Mouse (Mus musculus) kidney, embryonic 16.5 days (tissue): ENCODE measurements around the gene Hist1h2bm. TPM values are rescaled to one million over a fixed set of nuclear protein-coding genes. Genes with fewer than 3 reads are reported as not detected.
"Not testable (repeated sequence)": the region's sequence is repeated elsewhere in the genome, so short reads cannot be mapped to it uniquely, and the experiment has no call there.

Source experiments
- ATAC-seq: fragments of 200-750 bp; cut with Nextera tagmentation; 2 replicates; pipeline ENCODE4 v1.8.0; 2017; ENCODE audit warnings: moderate TSS enrichment; ENCODE audit not compliant: low FRiP score, low TSS enrichment
- H3K27ac ChIP-seq: fragments of 300-500 bp; sonication (generic); 2 replicates; pipeline ENCODE4 v1.5.1; 2014; ENCODE audit warnings: low read length
- H3K27me3 ChIP-seq: fragments of 300-500 bp; sonication (generic); 2 replicates; pipeline ENCODE4 v1.6.1; 2014; ENCODE audit warnings: low read length, control low read depth, mixed read lengths; ENCODE audit not compliant: insufficient read depth
- H3K36me3 ChIP-seq: fragments of 300-500 bp; sonication (generic); 2 replicates; pipeline ENCODE4 v1.6.1; 2014; ENCODE audit warnings: low read length, control low read depth, mixed read lengths; ENCODE audit not compliant: insufficient read depth
- H3K4me1 ChIP-seq: fragments of 300-500 bp; sonication (generic); 2 replicates; pipeline ENCODE4 v1.6.1; 2014; ENCODE audit warnings: low read length, control low read depth, mixed read lengths; ENCODE audit not compliant: insufficient read depth
- H3K4me2 ChIP-seq: fragments of 300-500 bp; sonication (generic); replicated peaks from 2 replicates; pipeline ENCODE4 v1.6.1; 2014; ENCODE audit warnings: low read depth, low read length
- H3K4me3 ChIP-seq: fragments of 300-500 bp; sonication (generic); 2 replicates; pipeline ENCODE4 v1.5.1; 2014; ENCODE audit warnings: mild to moderate bottlenecking, low read length
- H3K9ac ChIP-seq: fragments of 300-500 bp; sonication (generic); replicated peaks from 2 replicates; pipeline ENCODE4 v1.6.1; 2014; ENCODE audit warnings: low read length
- H3K9me3 ChIP-seq: fragments of 300-500 bp; sonication (generic); 2 replicates; pipeline ENCODE4 v1.6.1; 2016; ENCODE audit warnings: low read length, control low read depth
- WGBS: fragments of 180-500 bp; shearing (Covaris S2); extraction: QIAGEN DNeasy Blood & Tissue Kit; methylation state at CpG from one replicate; pipeline ENCODE4 v1.1.7; 2014; 5-methylcytosine and 5-hydroxymethylcytosine counted together
- polyA plus RNA-seq: library from polyadenylated mRNA; unstranded; fragments of >200 nt; fragmentation: Nextera tagmentation; extraction: Ambion mirVana; gene quantifications from 2 replicates; pipeline ENCODE4 v1.2.1, GENCODE M21; 2015

The Hist1h2bm gene
- polyA plus RNA-seq, result 4.3 and 4.4 TPM in 2 replicates

GRCm38 (mm10) chr13:21721757-21722372 lies at the start of gene Hist1h2bm:
Gene Hist1h2bm (plus strand): TSS chr13:21722044.
- not testable (repeated sequence) for H3K36me3 ChIP-seq, H3K9me3 ChIP-seq, H3K27me3 ChIP-seq
- Histone ChIP-seq H3K4me2 (peak within 1 kb of the TSS; percentile 65), H3K9ac (peak within 1 kb of the TSS; percentile 67), H3K4me3 (peak within 1 kb of the TSS; percentile 47), H3K4me1 (peaks cover 28% of the 10 kb centered on the region), H3K27ac (peak within 1 kb of the TSS; percentile 86)
- under 1% methylated on average over 34 of the region's 37 CpGs for WGBS
- ATAC-seq, result peak; percentile 98

- Histone ChIP-seq H3K4me3 (no peak within 1 kb of the TSS), H3K27ac (no peak within 1 kb of the TSS), H3K4me2 (no peak within 1 kb of the TSS), H3K9me3 (no peaks in the 10 kb centered on the region), H3K9ac (no peak within 1 kb of the TSS), H3K4me1 (no peaks in the 10 kb centered on the region), H3K36me3 (no peaks in the 10 kb centered on the region), H3K27me3 (no peaks in the 10 kb centered on the region)
- no peak for ATAC-seq
- WGBS, result 79% methylated on average over 2 of the region's 2 CpGs
Measured at GRCm38 (mm10) chr13:21677305-21677704, 44.5 kb upstream of the Hist1h2bm start, which contains the start of gene Olfr1360. Gene Olfr1360 (minus strand): TSS chr13:21677405.

GRCm38 (mm10) chr13:21697811-21698210 lies 24.0 kb upstream of the Hist1h2bm start, which contains the start of gene Olfr1359:
Gene Olfr1359 (plus strand): TSS chr13:21698111.
- Histone ChIP-seq H3K9me3 (no peaks in the 10 kb centered on the region), H3K27me3 (no peaks in the 10 kb centered on the region), H3K9ac (no peak within 1 kb of the TSS), H3K4me1 (no peaks in the 10 kb centered on the region), H3K36me3 (no peaks in the 10 kb centered on the region), H3K4me2 (no peak within 1 kb of the TSS), H3K4me3 (no peak within 1 kb of the TSS), H3K27ac (no peak within 1 kb of the TSS)
- no peak for ATAC-seq

GRCm38 (mm10) chr13:21706669-21707068 lies 15.2 kb upstream of the Hist1h2bm start:
- ATAC-seq, result no peak
- 71% methylated on average over 4 of the region's 4 CpGs for WGBS
- no peak overlapping the region for H3K9ac ChIP-seq
- H3K4me2 ChIP-seq, result no peak overlapping the region
- no peak overlapping the region for H3K27ac ChIP-seq
- H3K4me3 ChIP-seq, result no peak overlapping the region
- H3K9me3 ChIP-seq, result no peaks in the 10 kb centered on the region
- no peaks in the 10 kb centered on the region for H3K4me1 ChIP-seq
- H3K36me3 ChIP-seq, result no peaks in the 10 kb centered on the region
- H3K27me3 ChIP-seq, result no peaks in the 10 kb centered on the region

DNA sequence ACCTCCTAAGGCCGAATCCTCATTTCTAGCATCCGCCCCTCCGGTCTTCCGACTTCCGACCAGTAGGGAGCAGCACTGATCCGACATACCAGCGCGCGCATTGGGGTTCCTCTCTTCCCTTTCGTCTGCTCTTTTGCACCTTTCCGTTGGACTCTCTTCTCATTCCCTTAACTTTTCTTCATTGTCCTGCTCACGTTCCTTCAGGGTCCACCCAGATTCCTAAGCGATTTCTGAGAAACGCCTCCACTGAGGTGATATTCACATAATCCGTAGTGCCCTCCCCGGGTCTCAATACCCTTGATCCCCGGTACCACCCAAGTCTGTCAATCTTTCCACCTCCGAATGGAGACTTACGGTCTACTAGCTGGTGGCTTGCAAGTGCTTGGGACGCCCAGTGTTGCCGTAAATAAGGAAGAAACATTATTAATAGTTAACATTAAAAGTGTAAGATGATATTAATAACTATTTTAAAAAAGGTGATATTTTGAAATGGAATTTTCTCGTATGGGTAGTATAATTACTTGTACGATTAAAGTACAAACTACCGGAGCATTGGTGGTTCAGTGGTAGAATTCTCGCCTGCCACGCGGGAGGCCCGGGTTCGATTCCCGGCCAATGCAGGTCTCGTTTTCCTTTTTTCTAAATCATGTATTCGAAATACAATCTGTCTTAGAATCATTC lies 11.7 kb upstream of the Hist1h2bm start:
- Histone ChIP-seq H3K4me1 (peaks cover 6% of the 10 kb centered on the region), H3K9me3 (no peaks in the 10 kb centered on the region), H3K27ac (peak overlapping the region; percentile 88), H3K4me2 (peak overlapping the region; percentile 70), H3K9ac (peak overlapping the region; percentile 68), H3K4me3 (peak overlapping the region; percentile 86), H3K36me3 (no peaks in the 10 kb centered on the region), H3K27me3 (no peaks in the 10 kb centered on the region)
- peak; percentile 77 for ATAC-seq
- under 1% methylated on average over 32 of the region's 32 CpGs for WGBS

GRCm38 (mm10) chr13:21710821-21711525 lies 10.9 kb upstream of the Hist1h2bm start:
- H3K27me3 ChIP-seq, result no peaks in the 10 kb centered on the region
- ATAC-seq, result peak; percentile 82
- H3K9ac ChIP-seq, result peak overlapping the region; percentile 66
- peaks cover 10% of the 10 kb centered on the region for H3K4me1 ChIP-seq
- H3K4me2 ChIP-seq, result peak overlapping the region; percentile 70
- H3K36me3 ChIP-seq, result no peaks in the 10 kb centered on the region
- 2% methylated on average over 22 of the region's 22 CpGs for WGBS
- no peaks in the 10 kb centered on the region for H3K9me3 ChIP-seq
- H3K27ac ChIP-seq, result 0 out of 2 replicates have a peak overlapping the region, but pooled peaks have one; percentile 53
- H3K4me3 ChIP-seq, result peak overlapping the region; percentile 63

- H3K9ac ChIP-seq, result peak overlapping the region; percentile 66
- H3K4me2 ChIP-seq, result peak overlapping the region; percentile 70
- H3K36me3 ChIP-seq, result no peaks in the 10 kb centered on the region
- peaks cover 10% of the 10 kb centered on the region for H3K4me1 ChIP-seq
- no peak overlapping the region for H3K27ac ChIP-seq
- ATAC-seq, result no peak
- H3K27me3 ChIP-seq, result no peaks in the 10 kb centered on the region
- H3K9me3 ChIP-seq, result no peaks in the 10 kb centered on the region
- 31% methylated on average over 4 of the region's 4 CpGs for WGBS
- peak overlapping the region; percentile 63 for H3K4me3 ChIP-seq
Measured at GRCm38 (mm10) chr13:21711698-21712097, 10.1 kb upstream of the Hist1h2bm start.

DNA sequence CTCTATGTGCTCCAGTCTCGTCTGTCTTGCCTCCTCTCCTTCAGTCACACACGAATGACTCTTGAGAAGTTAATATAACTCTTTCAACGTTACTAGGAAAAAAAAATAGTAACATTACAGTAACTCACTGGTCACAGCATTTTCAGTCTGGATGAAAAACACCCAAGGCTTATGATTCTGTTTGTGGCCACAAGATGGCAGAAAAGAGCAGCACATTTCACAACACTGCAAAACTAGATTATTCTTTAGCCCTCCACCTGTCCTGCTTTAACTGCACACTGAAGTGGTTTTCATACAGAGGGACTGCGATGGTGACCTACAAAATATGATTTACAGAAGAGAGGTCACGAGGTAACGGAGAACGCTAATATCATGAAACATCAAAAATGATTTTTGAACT lies 7.1 kb upstream of the Hist1h2bm start:
- Histone ChIP-seq H3K9me3 (no peaks in the 10 kb centered on the region), H3K27ac (peak overlapping the region; percentile 96), H3K9ac (peak overlapping the region; percentile 78), H3K4me3 (peak overlapping the region; percentile 56), H3K4me2 (peak overlapping the region; percentile 88), H3K36me3 (no peaks in the 10 kb centered on the region), H3K4me1 (peaks cover 25% of the 10 kb centered on the region), H3K27me3 (no peaks in the 10 kb centered on the region)
- 1% methylated on average over 7 of the region's 7 CpGs for WGBS
- no peak for ATAC-seq

DNA sequence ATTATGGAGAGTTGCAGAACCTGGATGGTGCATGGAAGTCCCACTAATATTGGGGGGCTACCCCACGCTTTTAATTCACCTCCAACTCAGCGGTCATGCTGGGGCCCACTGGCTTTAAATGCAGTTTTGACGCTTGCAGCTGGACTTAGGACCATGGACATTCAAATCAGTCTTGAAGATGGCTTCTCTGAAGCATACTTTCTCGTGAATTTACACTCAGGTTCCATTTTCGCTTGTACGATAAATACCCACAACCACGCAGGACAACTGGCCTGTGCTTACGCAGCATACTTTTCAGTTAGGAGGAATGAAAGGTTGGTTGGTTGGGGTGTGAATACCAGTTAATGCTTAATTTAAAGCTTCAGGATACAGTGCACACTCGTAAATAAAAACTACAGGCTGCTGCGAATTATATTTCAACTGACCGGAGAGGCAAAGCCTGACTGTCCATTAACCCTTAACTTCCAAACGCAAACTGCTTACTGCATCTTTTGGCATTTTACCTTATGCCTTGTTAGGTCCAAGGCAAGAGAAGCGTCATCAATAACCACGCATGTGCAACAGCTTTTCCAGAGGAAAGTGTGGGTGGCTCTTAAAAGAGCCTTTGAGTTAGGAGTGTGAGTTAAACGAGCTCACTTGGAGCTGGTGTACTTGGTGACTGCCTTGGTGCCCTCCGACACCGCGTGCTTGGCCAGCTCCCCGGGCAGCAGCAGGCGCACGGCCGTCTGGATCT lies 6.5 kb upstream of the Hist1h2bm start:
- under 1% methylated on average over 19 of the region's 22 CpGs for WGBS
- peak overlapping the region; percentile 56 for H3K4me3 ChIP-seq
- ATAC-seq, result no peak

More for the DNA sequence above, 6.5 kb upstream of the Hist1h2bm start:
- Histone ChIP-seq H3K27me3 (no peaks in the 10 kb centered on the region), H3K27ac (peak overlapping the region; percentile 96), H3K4me2 (peak overlapping the region; percentile 88), H3K36me3 (no peaks in the 10 kb centered on the region), H3K9ac (peak overlapping the region; percentile 78), H3K9me3 (no peaks in the 10 kb centered on the region), H3K4me1 (peaks cover 29% of the 10 kb centered on the region)
